Mouse (Mus musculus) heart, adult 2 months (tissue): ENCODE measurements at regions not wholly inside any gene's neighbourhood (a gene's known extent, or its start where the extent isn't known, plus 50 kb on each side); places are given as distances from the start of the nearest gene placed in this dataset.

Experiments
- EP300 ChIP-seq: fragments of 200-500 bp; IDR thresholded peaks from 2 replicates; pipeline ENCODE4 v1.6.1; 2011; ENCODE audit warnings: low read depth, low read length, control low read depth; ENCODE audit not compliant: insufficient read depth
- POLR2A ChIP-seq: fragments of 200-500 bp; IDR thresholded peaks from 2 replicates; pipeline ENCODE4 v1.6.1; 2011; ENCODE audit warnings: mild to moderate bottlenecking, low read depth, low read length, control low read depth; ENCODE audit not compliant: insufficient read depth

DNA sequence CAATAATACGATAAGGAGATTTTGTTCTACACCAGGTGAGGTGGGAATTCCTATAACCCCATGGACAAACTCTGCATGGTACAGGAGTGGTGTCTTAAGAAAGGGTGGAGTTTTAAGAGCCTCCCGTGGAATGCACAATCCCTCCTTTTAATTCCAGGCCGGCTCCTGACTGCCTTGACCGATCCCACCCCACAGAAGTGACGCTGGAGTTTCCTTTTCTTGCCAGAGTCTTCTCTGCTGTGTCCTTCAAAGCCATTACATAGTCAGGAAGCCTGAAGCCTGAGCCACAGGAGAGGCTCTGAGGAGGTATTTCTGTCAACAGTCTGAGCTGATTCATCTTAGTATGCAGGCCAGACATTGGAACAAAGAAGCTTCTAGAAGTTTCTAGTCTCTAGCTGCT, 66.6 kb upstream of the Brd7 start:
- TF ChIP-seq EP300 (no peak), POLR2A (no peak)
